Comparison of ENCODE assay signal across 8 mouse cellular contexts in genomic region chr11:98937914-98938694, GRCm38 (mm10). TPM values are rescaled to one million over a fixed set of nuclear protein-coding genes. Genes with fewer than 3 reads are reported as not detected.
DNase-seq lines count a peak whose midpoint lies in the region; ATAC-seq and TF ChIP-seq lines count a peak whose summit lies in the region.

No protein-coding gene starts in this region.

- peak overlapping the region; percentile 69 for H3K27ac ChIP-seq in brown adipose tissue, adult 24 weeks (replicated peaks; ENCODE audit: low read depth, low read length)
- peak overlapping the region; percentile 96 for H3K27ac ChIP-seq in limb, embryonic 13.5 days
- peak overlapping the region; percentile 26 for H3K27ac ChIP-seq in midbrain, postnatal 0 days (ENCODE audit: low read depth, low read length)

- peaks cover 9% of the 10 kb centered on the region for H3K36me3 ChIP-seq in limb, embryonic 13.5 days
- no peaks in the 10 kb centered on the region for H3K36me3 ChIP-seq in midbrain, postnatal 0 days (ENCODE audit: insufficient read depth, low read length)

- peak overlapping the region; percentile 87 for H3K4me3 ChIP-seq in brown adipose tissue, adult 24 weeks (ENCODE audit: insufficient read depth, low read depth, low read length)
- peak overlapping the region; percentile 90 for H3K4me3 ChIP-seq in limb, embryonic 13.5 days
- peak overlapping the region; percentile 56 for H3K4me3 ChIP-seq in midbrain, postnatal 0 days (ENCODE audit: low read depth, low read length)

- no peak for TF ChIP-seq CTCF in midbrain, postnatal 0 days (IDR thresholded peaks at IDR 0.05)

- H3K27me3 ChIP-seq in limb, embryonic 13.5 days: no peaks in the 10 kb centered on the region
- H3K27me3 ChIP-seq in midbrain, postnatal 0 days (ENCODE audit: insufficient read depth, low read length): 0 out of 2 replicates have a peak, but pooled peaks cover 3% of the 10 kb centered on the region

- peak overlapping the region; percentile 94 for H3K9ac ChIP-seq in limb, embryonic 13.5 days
- peak overlapping the region; percentile 61 for H3K9ac ChIP-seq in midbrain, postnatal 0 days (replicated peaks; ENCODE audit: low read length, poor library complexity, severe bottlenecking)

- H3K4me2 ChIP-seq in limb, embryonic 13.5 days (replicated peaks): peak overlapping the region; percentile 95
- H3K4me2 ChIP-seq in midbrain, postnatal 0 days (ENCODE audit: low read depth, low read length, poor library complexity, severe bottlenecking): peak overlapping the region; percentile 87

- peak; percentile 47 to 65 for DNase-seq in spleen, adult 18-20 months
- DNase-seq in spleen, postnatal 4 days (ENCODE audit: low spot score in 2 of 2): no peak
- peak; percentile 70 to 72 for DNase-seq in heart, postnatal 14 days
- no peak for DNase-seq in midbrain, postnatal 0 days (ENCODE audit: low spot score)
- DNase-seq in layer of hippocampus, adult 18-20 months (ENCODE audit: low spot score in 2 of 2): no peak
- no peak for DNase-seq in layer of hippocampus, adult 11-12 months (ENCODE audit: low spot score)

- no peaks in the 10 kb centered on the region for H3K9me3 ChIP-seq in limb, embryonic 13.5 days
- no peaks in the 10 kb centered on the region for H3K9me3 ChIP-seq in midbrain, postnatal 0 days (ENCODE audit: low read length)

- H3K4me1 ChIP-seq in brown adipose tissue, adult 24 weeks (ENCODE audit: control insufficient read depth, insufficient read depth, insufficient read length, low read length): peaks cover 38% of the 10 kb centered on the region
- peaks cover 87% of the 10 kb centered on the region for H3K4me1 ChIP-seq in limb, embryonic 13.5 days
- peaks cover 14% of the 10 kb centered on the region; the same call in 1 of the 2 replicates for H3K4me1 ChIP-seq in midbrain, postnatal 0 days (ENCODE audit: insufficient read depth, low read length)

- intact Hi-C loops in heart, postnatal 14 days (cut with DNase I): no loop called here

- under 1% methylated on average over 39 of the region's 39 CpGs for WGBS in limb, embryonic 13.5 days
- WGBS in midbrain, postnatal 0 days: 2% methylated on average over 39 of the region's 39 CpGs

- ATAC-seq in limb, embryonic 13.5 days (ENCODE audit: low FRiP score, low read depth): no peak
- ATAC-seq in midbrain, postnatal 0 days (ENCODE audit: low FRiP score): no peak

RNA-seq across cellular contexts. Expression of gene Rara, which starts 10.5 kb away (rescaled TPM):
- polyA plus RNA-seq in brown adipose tissue, adult 24 weeks (2012; ENCODE audit: insufficient read depth, insufficient read length, missing spikeins): 3.2 and 5.5 TPM in 2 replicates
- 10 to 100 TPM; 17.9 to 21.6 TPM for total RNA-seq in heart, postnatal 14 days (2021)
- polyA plus RNA-seq in limb, embryonic 13.5 days (2015; fragmentation: Nextera tagmentation; extraction: Ambion mirVana): 46.5 and 49.8 TPM in 2 replicates
- 14.3 and 20.4 TPM in 2 replicates for total RNA-seq in midbrain, postnatal 0 days (2014; rRNA removed)
- polyA plus RNA-seq in midbrain, postnatal 0 days (2015; fragmentation: Nextera tagmentation; extraction: Ambion mirVana): 8.2 and 8.7 TPM in 2 replicates
- 10 to 100 TPM; 18.3 to 26.6 TPM for total RNA-seq in layer of hippocampus, adult 18-20 months (2021)

RNA-seq across cellular contexts. Expression of gene Cdc6, which starts 30.5 kb away (rescaled TPM):
- polyA plus RNA-seq in brown adipose tissue, adult 24 weeks (2012; ENCODE audit: insufficient read depth, insufficient read length, missing spikeins): 0.28 and 1.7 TPM in 2 replicates
- total RNA-seq in heart, postnatal 14 days (2021): 1 to 10 TPM in 1 of 2 experiments, under 1 TPM in 1; 0.72 to 2.2 TPM
- polyA plus RNA-seq in limb, embryonic 13.5 days (2015; fragmentation: Nextera tagmentation; extraction: Ambion mirVana): 31.4 and 32.3 TPM in 2 replicates
- 0.19 and 0.44 TPM in 2 replicates for total RNA-seq in midbrain, postnatal 0 days (2014; rRNA removed)
- 0.52 and 0.65 TPM in 2 replicates for polyA plus RNA-seq in midbrain, postnatal 0 days (2015; fragmentation: Nextera tagmentation; extraction: Ambion mirVana)
- total RNA-seq in layer of hippocampus, adult 18-20 months (2021): under 1 TPM; 0.36 to 0.79 TPM

RNA-seq across cellular contexts. Expression of gene Gjd3, which starts 44.7 kb away (rescaled TPM):
- polyA plus RNA-seq in brown adipose tissue, adult 24 weeks (2012; ENCODE audit: insufficient read depth, insufficient read length, missing spikeins): not detected in 2 replicates
- 1 to 10 TPM; 1.5 to 2.0 TPM for total RNA-seq in heart, postnatal 14 days (2021)
- 0.41 and 0.78 TPM in 2 replicates for polyA plus RNA-seq in limb, embryonic 13.5 days (2015; fragmentation: Nextera tagmentation; extraction: Ambion mirVana)
- total RNA-seq in midbrain, postnatal 0 days (2014; rRNA removed): 3.0 and 5.1 TPM in 2 replicates
- polyA plus RNA-seq in midbrain, postnatal 0 days (2015; fragmentation: Nextera tagmentation; extraction: Ambion mirVana): 4.5 and 5.1 TPM in 2 replicates
- total RNA-seq in layer of hippocampus, adult 18-20 months (2021): 1 to 10 TPM in 1 of 2 experiments, under 1 TPM in 1; 0.52 to 1.2 TPM

Comparison
In these comparisons a context has a peak if more than half of its experiments do, and no peak if none do; other contexts are left out.
1. DNase-seq: peak in spleen, adult 18-20 months (2 of 2) and heart, postnatal 14 days (2 of 2); none in spleen, postnatal 4 days (0 of 2), midbrain, postnatal 0 days (single experiment), layer of hippocampus, adult 18-20 months (0 of 2) and layer of hippocampus, adult 11-12 months (single experiment).
2. H3K27ac ChIP-seq: peak in every context shown above with its lines; median percentile 96 in limb, embryonic 13.5 days; 69 in brown adipose tissue, adult 24 weeks; 26 in midbrain, postnatal 0 days.
3. Peak in every context shown above with its lines, with median percentiles within 50 percentile points of each other: H3K4me3 ChIP-seq.